Mouse (Mus musculus) left cerebral cortex, postnatal 10 days (tissue): ENCODE results near the gene Gpr107. TPM values are rescaled to one million over a fixed set of nuclear protein-coding genes. Genes with fewer than 3 reads are reported as not detected.
A peak's percentile ranks its signal among the peaks of the same experiment; 100 is the strongest.

Experiments used
- DNase-seq, 2 experiments: peaks; one replicate each; pipeline ENCODE4 v3.0.0; 2021 to 2022; ENCODE audit warnings: low spot score in 2 of 2, mixed read lengths in 1 of 2; ENCODE audit errors: extremely low spot score in 1 of 2
- intact Hi-C: fragments of 180-260 bp; cut with DNase I; formaldehyde crosslinking; loops from one replicate; pipeline ENCODE4 v1.15.1; 2025
- total RNA-seq, 2 experiments: library from RNA; stranded (reverse); gene quantifications; 2 replicates each; pipeline ENCODE4 v1.2.3; 2021

Gene Gpr107
- total RNA-seq, 2 experiments from 2014 or later, result 50.2 to 61.9 TPM

- intact Hi-C loops, result no loop called here
These were observed 27.4 kb downstream of the Gpr107 start for GRCm38 (mm10) chr2:31179471-31179870.

GRCm38 (mm10) chr2:31180081-31180551 is 28.0 kb downstream of the Gpr107 start:
- intact Hi-C loops, result no loop called here

More at GRCm38 (mm10) chr2:31179471-31179870, 27.4 kb downstream of the Gpr107 start:
- DNase-seq, result no peak

GRCm38 (mm10) chr2:31182786-31183330 is 30.7 kb downstream of the Gpr107 start:
- intact Hi-C loops, result no loop called here
- DNase-seq, result no peak

More at GRCm38 (mm10) chr2:31180081-31180551, 28.0 kb downstream of the Gpr107 start:
- no peak for DNase-seq

- intact Hi-C loops, result no loop called here
- DNase-seq, result no peak
These were observed 31.7 kb downstream of the Gpr107 start for GRCm38 (mm10) chr2:31183830-31184229.

- no peak for DNase-seq
- intact Hi-C loops, result no loop called here
These were observed 36.6 kb downstream of the Gpr107 start for GRCm38 (mm10) chr2:31188691-31189090.

GRCm38 (mm10) chr2:31189654-31190053 is 37.5 kb downstream of the Gpr107 start:
- intact Hi-C loops, result loop anchor here (5.0 kb wide), 1 partner anchor 108 kb away; no protein-coding TSS in a partner anchor

GRCm38 (mm10) chr2:31191765-31192164 is 39.6 kb downstream of the Gpr107 start:
- no peak for DNase-seq
- intact Hi-C loops, result loop anchor here (5.0 kb wide), 1 partner anchor 106 kb away; no protein-coding TSS in a partner anchor

More at GRCm38 (mm10) chr2:31189654-31190053, 37.5 kb downstream of the Gpr107 start:
- DNase-seq, result no peak

- no peak for DNase-seq
These were observed 42.4 kb downstream of the Gpr107 start for GRCm38 (mm10) chr2:31194356-31195021.

GRCm38 (mm10) chr2:31198621-31199020 is 46.5 kb downstream of the Gpr107 start:
- DNase-seq, result peak in 1 of 2 experiments; percentile 41
- intact Hi-C loops, result no loop called here

More at GRCm38 (mm10) chr2:31194356-31195021, 42.4 kb downstream of the Gpr107 start:
- intact Hi-C loops, result loop anchor here (2.0 to 5.0 kb wide), 2 partner anchors 103 to 188 kb away; no protein-coding TSS in a partner anchor

- intact Hi-C loops, result no loop called here
- DNase-seq, result no peak
These were observed 47.9 kb downstream of the Gpr107 start for GRCm38 (mm10) chr2:31200051-31200450.

GRCm38 (mm10) chr2:31201851-31202250 is 49.7 kb downstream of the Gpr107 start:
- DNase-seq, result no peak
- intact Hi-C loops, result no loop called here

GRCm38 (mm10) chr2:31202357-31202756 is 50.2 kb downstream of the Gpr107 start:
- intact Hi-C loops, result no loop called here
- DNase-seq, result no peak

GRCm38 (mm10) chr2:31202956-31203355 is 50.8 kb downstream of the Gpr107 start:
- DNase-seq, result no peak
- intact Hi-C loops, result no loop called here

- DNase-seq, result no peak
- intact Hi-C loops, result no loop called here
These were observed 52.6 kb downstream of the Gpr107 start for GRCm38 (mm10) chr2:31204677-31205076.

GRCm38 (mm10) chr2:31206211-31206610 is 54.1 kb downstream of the Gpr107 start:
- DNase-seq, result no peak
- intact Hi-C loops, result no loop called here

- DNase-seq, result no peak
- intact Hi-C loops, result no loop called here
These were observed 54.8 kb downstream of the Gpr107 start for GRCm38 (mm10) chr2:31206882-31207281.

GRCm38 (mm10) chr2:31208544-31209142 is 56.5 kb downstream of the Gpr107 start:
- DNase-seq, result no peak
- intact Hi-C loops, result no loop called here

GRCm38 (mm10) chr2:31209525-31209924 is 57.4 kb downstream of the Gpr107 start:
- DNase-seq, result no peak
- intact Hi-C loops, result no loop called here

- DNase-seq, result no peak
- intact Hi-C loops, result no loop called here
These were observed 58.2 kb downstream of the Gpr107 start for GRCm38 (mm10) chr2:31210144-31210847.
